Mouse (Mus musculus): ENCODE measurements around the gene Ccdc77. TPM values are rescaled to one million over a fixed set of nuclear protein-coding genes. Genes with fewer than 3 reads are reported as not detected.
A peak's percentile ranks its signal among the peaks of the same experiment; 100 is the strongest.
"Not testable (repeated sequence)": the region's sequence is repeated elsewhere in the genome, so short reads cannot be mapped to it uniquely, and the experiment has no call there.

Ccdc77 gene
- polyA plus RNA-seq, 1 experiment from 2014 or later, result 24.0 TPM

DNA sequence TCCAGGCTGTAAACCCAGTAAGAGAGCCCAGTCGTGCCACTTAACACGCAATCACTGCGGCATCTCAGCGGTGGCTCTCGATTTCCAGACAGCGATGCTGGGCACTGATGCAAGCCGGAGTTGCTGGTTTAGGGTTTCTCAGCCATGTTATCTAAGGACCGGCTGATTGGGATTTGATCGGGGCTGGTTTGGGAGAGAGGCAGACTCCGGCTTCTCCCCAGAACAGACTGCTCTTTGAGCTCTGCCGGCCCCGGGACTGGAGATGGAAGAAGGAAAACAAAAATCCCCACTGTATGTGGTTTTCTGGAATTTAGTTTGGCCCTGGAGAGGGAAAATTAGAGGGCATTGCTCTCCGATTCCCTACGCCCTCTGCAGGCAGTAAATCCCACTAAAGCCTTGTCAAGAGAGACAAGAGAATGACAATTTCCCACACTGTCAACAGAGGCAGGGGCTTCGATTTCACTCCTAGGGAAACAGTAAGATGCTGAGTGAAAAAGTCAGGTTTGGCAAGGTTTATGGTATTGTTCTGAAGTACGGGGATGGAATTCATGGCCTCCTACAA is 61.3 kb downstream of the Ccdc77 start:
- Histone ChIP-seq H3K27ac (0 out of 2 replicates have a peak overlapping the region, but pooled peaks have one; percentile 6), H3K4me2 (replicated peaks) (peak overlapping the region; percentile 33), H3K9ac (no peak overlapping the region)

DNA sequence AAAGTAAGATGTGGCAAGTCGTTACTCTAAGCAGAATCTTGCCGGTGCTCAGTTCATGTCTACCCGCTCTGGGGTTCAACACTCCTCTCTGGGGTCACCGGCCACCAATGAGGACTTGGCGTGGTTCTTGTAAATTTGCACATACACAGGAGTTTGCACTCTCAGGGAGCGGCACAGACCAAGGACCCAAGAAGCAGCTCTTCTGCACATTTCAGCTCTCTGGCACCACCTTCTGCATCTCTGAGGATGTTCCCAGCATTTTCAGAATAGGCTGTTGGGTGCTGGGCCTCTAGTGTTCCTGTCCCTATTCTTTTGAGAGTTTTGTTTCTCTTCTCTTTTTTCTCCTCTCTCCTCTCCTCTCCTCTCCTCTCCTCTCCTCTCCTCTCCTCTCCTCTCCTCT is 63.0 kb downstream of the Ccdc77 start:
- H3K9me3 ChIP-seq (replicated peaks), result no peaks in the 10 kb centered on the region
- H3K4me1 ChIP-seq, result no peaks in the 10 kb centered on the region
- ATAC-seq (ENCODE audit: low FRiP score), result no peak
- WGBS, result 29% methylated on average over 6 of the region's 6 CpGs
- H3K9ac ChIP-seq, result no peak overlapping the region
- H3K36me3 ChIP-seq, result no peaks in the 10 kb centered on the region
- H3K4me2 ChIP-seq (replicated peaks), result no peak overlapping the region; the same call in 1 of the 2 replicates
- H3K4me3 ChIP-seq, result no peak overlapping the region
- H3K27ac ChIP-seq, result no peak overlapping the region
- H3K27me3 ChIP-seq, result peaks cover under 1% of the 10 kb centered on the region

More for the DNA sequence above, 61.3 kb downstream of the Ccdc77 start:
- no peak for ATAC-seq (ENCODE audit: low FRiP score)
- no peaks in the 10 kb centered on the region for H3K4me1 ChIP-seq
- no peaks in the 10 kb centered on the region; the same call in 1 of the 2 replicates for H3K27me3 ChIP-seq
- H3K36me3 ChIP-seq, result no peaks in the 10 kb centered on the region
- 31% methylated on average over 16 of the region's 16 CpGs for WGBS
- no peaks in the 10 kb centered on the region for H3K9me3 ChIP-seq (replicated peaks)
- no peak overlapping the region for H3K4me3 ChIP-seq

DNA sequence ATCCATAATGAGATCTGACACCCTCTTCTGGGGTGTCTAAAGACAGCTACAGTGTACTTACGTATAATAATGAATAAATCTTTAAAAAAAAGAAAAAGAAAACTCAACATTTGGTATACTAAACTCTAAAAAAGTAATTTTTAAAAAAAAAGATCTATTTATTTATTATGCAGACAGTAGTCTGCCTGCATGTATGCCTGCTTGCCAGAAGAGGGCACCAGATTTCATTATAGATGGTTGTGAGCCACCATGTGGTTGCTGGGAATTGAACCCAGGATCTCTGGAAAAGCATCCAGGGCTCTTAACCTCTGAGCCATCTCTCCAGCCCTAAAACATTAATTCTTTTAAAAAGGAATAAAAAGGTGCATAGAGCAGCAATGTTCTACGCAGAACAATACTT is 67.6 kb downstream of the Ccdc77 start:
- not testable (repeated sequence) for H3K9ac ChIP-seq; H3K4me1 ChIP-seq; H3K4me2 ChIP-seq (replicated peaks); ATAC-seq (ENCODE audit: low FRiP score); H3K4me3 ChIP-seq; H3K36me3 ChIP-seq; H3K27ac ChIP-seq; H3K9me3 ChIP-seq (replicated peaks)
- 96% methylated on average over 2 of the region's 2 CpGs for WGBS
- peaks cover 39% of the 10 kb centered on the region for H3K27me3 ChIP-seq

DNA sequence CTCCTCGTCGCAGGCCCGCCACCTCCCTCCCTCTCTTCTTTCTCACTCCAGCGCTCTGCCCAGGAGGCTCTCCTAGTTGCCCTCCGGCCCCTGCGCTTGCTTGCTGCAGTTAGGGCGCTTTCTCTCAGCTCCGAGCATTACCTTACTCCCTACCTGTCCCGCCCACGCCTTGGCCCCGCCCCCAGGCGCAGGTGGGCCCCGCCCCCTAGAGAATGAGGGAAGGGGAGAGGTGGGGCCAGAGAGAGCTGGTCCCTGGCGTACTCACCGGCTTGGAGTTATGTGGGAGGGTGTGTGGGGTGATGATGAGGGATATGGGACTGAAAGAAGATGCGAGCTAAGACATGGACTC is 69.4 kb downstream of the Ccdc77 start:
- no peak overlapping the region for H3K27ac ChIP-seq
- ATAC-seq (ENCODE audit: low FRiP score), result peak; percentile 63

DNA sequence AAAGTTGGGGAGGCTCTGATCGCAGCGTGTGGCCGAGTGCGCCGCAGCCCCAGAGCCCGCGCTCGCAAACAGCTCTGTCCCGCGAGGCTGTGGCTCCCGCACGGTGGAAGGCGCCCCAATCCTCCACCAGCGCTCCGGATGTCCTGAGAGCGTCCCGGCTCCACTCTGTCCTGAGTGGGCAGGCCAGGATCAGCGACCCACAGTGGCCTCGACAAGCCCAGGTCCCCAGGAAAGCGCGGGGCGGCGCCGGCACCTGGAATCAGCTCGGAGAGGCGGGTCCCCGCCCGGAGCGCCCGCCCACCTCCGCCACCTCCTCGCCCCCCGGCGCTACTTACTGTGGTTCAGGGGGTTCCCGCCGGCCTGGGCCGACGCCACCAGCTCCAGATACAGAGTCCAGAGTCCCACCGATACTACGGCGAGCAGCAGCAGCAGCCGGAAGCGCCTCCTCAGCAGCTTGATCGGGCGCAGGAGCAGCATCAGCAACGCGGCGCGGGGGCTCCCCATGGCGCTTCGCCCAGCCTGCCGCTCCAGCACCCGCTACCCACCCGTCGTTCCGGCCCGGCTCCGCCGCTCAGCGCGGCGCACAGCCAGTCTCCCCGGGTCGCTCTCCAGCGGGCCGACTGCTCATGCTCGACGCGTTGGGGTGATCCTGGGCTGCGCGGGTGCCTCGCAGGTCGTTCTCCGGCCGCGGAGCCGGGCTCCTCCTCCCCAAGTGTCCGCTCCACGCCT is 70.0 kb downstream of the Ccdc77 start, which contains the start of the genes D330020A13Rik and B4galnt3:
D330020A13Rik (plus strand) TSS at position 309 of the 729 bp plus-strand sequence.
B4galnt3 (minus strand) TSS at position 504 of the 729 bp plus-strand sequence.
- H3K4me3 ChIP-seq, result peak within 1 kb of the TSS; percentile 74
- no peak within 1 kb of the TSS for H3K27ac ChIP-seq
- no peaks in the 10 kb centered on the region for H3K9me3 ChIP-seq (replicated peaks)
- H3K36me3 ChIP-seq, result no peaks in the 10 kb centered on the region
- H3K9ac ChIP-seq, result peak within 1 kb of the TSS; percentile 69
- H3K4me1 ChIP-seq, result peaks cover 7% of the 10 kb centered on the region
- peak; percentile 79 for ATAC-seq (ENCODE audit: low FRiP score)
- peaks cover 39% of the 10 kb centered on the region for H3K27me3 ChIP-seq
- peak within 1 kb of the TSS; percentile 99 for H3K4me2 ChIP-seq (replicated peaks)
- under 1% methylated on average over 70 of the region's 79 CpGs for WGBS

More for the DNA sequence above, 69.4 kb downstream of the Ccdc77 start:
- no peaks in the 10 kb centered on the region for H3K36me3 ChIP-seq
- under 1% methylated on average over 16 of the region's 16 CpGs for WGBS
- H3K4me3 ChIP-seq, result peak overlapping the region; percentile 74
- H3K9ac ChIP-seq, result peak overlapping the region; percentile 69
- H3K4me1 ChIP-seq, result peaks cover 7% of the 10 kb centered on the region
- H3K4me2 ChIP-seq (replicated peaks), result peak overlapping the region; percentile 99
- H3K27me3 ChIP-seq, result peaks cover 39% of the 10 kb centered on the region
- no peaks in the 10 kb centered on the region for H3K9me3 ChIP-seq (replicated peaks)

DNA sequence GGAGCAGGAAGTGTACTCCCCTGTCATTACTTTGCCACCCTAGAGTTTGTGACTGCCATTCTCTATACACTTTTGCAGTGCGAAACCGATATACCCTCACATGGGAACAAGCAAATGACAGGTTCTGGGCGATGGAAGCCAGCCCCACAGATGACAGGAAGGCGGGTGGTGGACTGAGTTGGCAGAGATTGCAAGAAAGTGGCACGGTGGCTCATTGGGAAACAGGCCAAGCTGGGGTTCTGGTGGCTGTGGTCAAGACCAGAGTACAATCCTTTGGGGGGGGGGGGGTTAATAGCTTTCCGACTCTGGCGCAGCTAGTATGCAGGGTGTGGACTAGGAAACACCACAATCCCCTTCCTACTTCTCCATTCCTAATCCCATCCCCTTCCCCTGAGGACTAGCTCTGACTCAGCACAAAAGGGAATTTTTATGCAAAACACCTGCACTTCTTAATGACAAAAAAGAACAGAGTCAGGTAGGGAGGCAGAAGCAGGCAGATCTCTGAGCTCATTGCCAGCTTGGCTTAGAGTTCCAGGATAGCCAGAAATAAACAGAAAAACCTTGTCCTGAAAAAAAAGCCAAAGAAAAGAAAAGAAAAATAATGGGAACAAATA is 72.7 kb downstream of the Ccdc77 start:
- peaks cover 7% of the 10 kb centered on the region for H3K4me1 ChIP-seq
- H3K36me3 ChIP-seq, result no peaks in the 10 kb centered on the region
- H3K9me3 ChIP-seq (replicated peaks), result no peaks in the 10 kb centered on the region
- no peak for ATAC-seq (ENCODE audit: low FRiP score)
- no peak overlapping the region for H3K27ac ChIP-seq
- no peak overlapping the region for H3K4me3 ChIP-seq
- H3K9ac ChIP-seq, result no peak overlapping the region
- H3K4me2 ChIP-seq (replicated peaks), result no peak overlapping the region
- 89% methylated on average over 7 of the region's 7 CpGs for WGBS
- H3K27me3 ChIP-seq, result peaks cover 39% of the 10 kb centered on the region

DNA sequence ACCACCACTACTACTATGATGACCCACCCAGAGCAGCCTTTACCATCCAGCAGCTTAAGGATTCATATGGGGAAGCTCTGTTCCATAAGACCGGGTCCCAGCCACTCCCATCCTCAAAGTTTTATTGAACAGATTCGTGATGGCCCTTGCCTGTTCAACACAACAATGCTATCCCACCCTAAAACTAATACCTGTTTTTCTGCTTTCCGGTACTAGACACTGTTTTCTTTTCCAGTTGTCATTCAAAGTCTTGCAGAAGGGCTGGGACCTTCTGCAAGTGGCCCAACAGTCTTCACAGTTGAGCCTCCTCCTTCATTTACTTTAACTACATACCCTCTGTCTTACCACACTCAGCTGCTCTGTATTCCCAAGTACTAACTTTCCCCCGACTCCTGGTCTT is 74.7 kb downstream of the Ccdc77 start:
- no peaks in the 10 kb centered on the region for H3K36me3 ChIP-seq
- H3K4me3 ChIP-seq, result no peak overlapping the region
- H3K9ac ChIP-seq, result no peak overlapping the region
- H3K27ac ChIP-seq, result no peak overlapping the region
- H3K9me3 ChIP-seq (replicated peaks), result no peaks in the 10 kb centered on the region
- peaks cover 22% of the 10 kb centered on the region for H3K27me3 ChIP-seq
- no peak overlapping the region for H3K4me2 ChIP-seq (replicated peaks)
- H3K4me1 ChIP-seq, result peaks cover 4% of the 10 kb centered on the region; the same call in 1 of the 2 replicates
- WGBS, result 83% methylated on average over 4 of the region's 4 CpGs
- ATAC-seq (ENCODE audit: low FRiP score), result no peak

DNA sequence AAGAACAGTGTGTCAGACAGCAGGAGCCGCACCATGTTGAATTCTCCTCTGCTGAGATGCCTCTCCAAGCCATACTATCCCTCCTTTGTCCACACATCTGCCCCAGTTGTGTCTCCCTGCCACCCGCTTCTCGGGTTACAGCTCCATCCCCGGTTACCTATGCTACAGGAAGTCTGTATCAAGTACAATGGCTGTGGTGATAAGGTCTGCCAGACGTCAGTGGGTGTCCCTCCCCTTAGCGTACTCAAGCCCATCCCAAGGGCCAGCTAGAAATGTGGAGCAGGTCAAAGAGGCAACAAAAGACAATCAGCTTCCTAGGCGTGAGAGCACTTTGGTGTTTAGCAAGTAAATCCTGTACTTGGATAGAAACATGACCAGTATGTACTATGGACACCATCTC is 75.6 kb downstream of the Ccdc77 start:
- H3K9ac ChIP-seq, result no peak overlapping the region
- H3K4me1 ChIP-seq, result no peaks in the 10 kb centered on the region
- H3K27ac ChIP-seq, result no peak overlapping the region
- peaks cover 13% of the 10 kb centered on the region for H3K27me3 ChIP-seq
- H3K4me2 ChIP-seq (replicated peaks), result no peak overlapping the region
- WGBS, result 50% methylated on average over 7 of the region's 7 CpGs
- H3K9me3 ChIP-seq (replicated peaks), result no peaks in the 10 kb centered on the region
- no peak for ATAC-seq (ENCODE audit: low FRiP score)
- no peaks in the 10 kb centered on the region for H3K36me3 ChIP-seq
- no peak overlapping the region for H3K4me3 ChIP-seq

DNA sequence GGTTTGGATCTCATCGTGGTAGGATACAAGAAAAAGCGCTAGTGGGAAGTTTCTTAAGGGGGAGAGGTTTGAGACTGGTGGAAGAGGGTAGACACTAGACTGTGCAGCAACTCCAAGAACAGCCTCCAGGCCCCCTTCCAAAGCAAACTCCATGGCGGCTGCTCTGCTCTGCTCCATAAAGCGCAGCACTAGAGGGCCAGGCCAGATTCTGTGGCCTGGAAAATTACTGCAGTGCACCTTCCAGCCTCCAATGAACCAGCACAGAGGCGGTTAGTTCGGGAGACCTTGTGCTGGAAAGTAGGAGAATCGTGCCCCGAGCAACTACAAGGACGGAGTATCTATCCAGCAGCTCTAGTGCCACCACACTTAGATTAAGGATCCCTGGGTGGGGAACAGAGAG is 76.9 kb downstream of the Ccdc77 start:
- H3K4me1 ChIP-seq, result no peaks in the 10 kb centered on the region
- no peak for ATAC-seq (ENCODE audit: low FRiP score)
- 83% methylated on average over 9 of the region's 9 CpGs for WGBS

DNA sequence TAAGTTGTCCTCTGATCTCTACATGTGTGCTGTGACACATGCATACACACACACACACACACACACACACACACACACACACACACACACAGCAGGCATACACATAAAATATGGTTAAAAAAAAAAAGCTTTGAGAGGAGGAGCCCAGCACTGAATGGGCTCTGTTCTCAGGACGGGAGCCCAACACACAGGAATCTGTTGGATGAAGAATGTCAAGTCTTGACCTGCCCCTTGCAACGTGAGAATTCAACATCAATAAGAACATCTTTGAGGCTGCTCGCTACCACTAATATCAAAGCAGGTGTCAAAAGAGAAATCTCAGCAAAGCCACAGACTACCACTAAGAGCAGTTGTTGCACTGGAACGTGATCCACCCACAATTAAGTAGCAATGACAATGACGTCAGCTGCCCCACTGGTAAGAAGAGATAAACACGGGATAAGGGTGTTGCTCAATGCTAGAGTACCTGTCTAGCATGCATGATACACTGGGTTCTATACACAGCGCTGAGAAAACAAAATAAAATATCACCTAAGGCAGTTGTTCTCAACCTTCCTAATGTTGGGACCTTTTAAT is 87.2 kb downstream of the Ccdc77 start:
- Histone ChIP-seq H3K27ac (no peak overlapping the region), H3K4me2 (replicated peaks) (no peak overlapping the region), H3K9me3 (replicated peaks) (no peaks in the 10 kb centered on the region), H3K9ac (no peak overlapping the region), H3K36me3 (no peaks in the 10 kb centered on the region), H3K27me3 (no peaks in the 10 kb centered on the region), H3K4me3 (no peak overlapping the region), H3K4me1 (no peaks in the 10 kb centered on the region)
- 83% methylated on average over 7 of the region's 7 CpGs for WGBS
- no peak for ATAC-seq (ENCODE audit: low FRiP score)

More for the DNA sequence above, 76.9 kb downstream of the Ccdc77 start:
- Histone ChIP-seq H3K4me2 (replicated peaks) (no peak overlapping the region), H3K36me3 (no peaks in the 10 kb centered on the region), H3K27me3 (0 out of 2 replicates have a peak, but pooled peaks cover under 1% of the 10 kb centered on the region), H3K9ac (no peak overlapping the region), H3K9me3 (replicated peaks) (no peaks in the 10 kb centered on the region), H3K27ac (no peak overlapping the region), H3K4me3 (no peak overlapping the region)

DNA sequence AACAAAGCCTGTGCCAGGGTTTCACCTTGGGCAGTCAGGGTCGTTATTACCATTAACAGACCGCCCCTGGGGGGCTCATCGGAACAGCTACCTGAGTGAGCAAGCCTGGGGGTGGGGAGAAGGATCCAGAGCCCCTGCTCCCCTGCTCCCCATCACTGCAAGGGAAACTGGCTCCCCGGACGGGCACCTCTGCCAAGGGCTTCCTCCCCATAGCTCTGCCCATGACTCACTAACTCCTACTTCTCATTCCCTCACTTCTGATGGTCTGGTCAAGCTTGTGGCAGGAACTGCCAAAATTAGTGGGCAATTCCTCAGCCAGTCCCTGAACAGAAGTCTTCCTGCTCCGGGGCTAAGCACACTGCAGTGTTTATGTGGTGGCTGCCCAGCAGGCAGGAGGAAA is 88.9 kb downstream of the Ccdc77 start:
- Histone ChIP-seq H3K36me3 (no peaks in the 10 kb centered on the region), H3K27me3 (no peaks in the 10 kb centered on the region)
- WGBS, result 64% methylated on average over 6 of the region's 6 CpGs

DNA sequence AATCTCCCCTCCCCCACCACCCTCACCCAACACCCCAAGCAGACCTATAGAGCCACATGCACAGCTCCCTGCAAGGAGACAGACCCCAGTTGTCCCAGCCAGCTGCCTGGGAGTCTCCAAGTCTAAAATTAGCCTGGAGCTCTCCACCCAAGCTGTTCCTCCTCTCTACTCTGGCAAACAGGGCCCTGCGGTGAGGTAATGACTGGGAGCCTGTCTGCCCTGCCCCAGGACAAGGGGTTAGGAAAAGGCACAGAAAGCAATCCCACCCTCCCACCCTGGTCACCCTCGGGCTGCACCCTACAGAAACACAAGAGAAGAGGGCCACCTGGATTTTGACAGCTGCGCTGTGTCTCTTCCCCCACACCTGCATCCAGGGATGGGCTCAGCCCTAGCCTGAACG is 89.3 kb downstream of the Ccdc77 start:
- Histone ChIP-seq H3K4me3 (no peak overlapping the region), H3K4me2 (replicated peaks) (no peak overlapping the region), H3K4me1 (no peaks in the 10 kb centered on the region), H3K9me3 (replicated peaks) (no peaks in the 10 kb centered on the region), H3K36me3 (no peaks in the 10 kb centered on the region), H3K27ac (no peak overlapping the region), H3K9ac (no peak overlapping the region), H3K27me3 (no peaks in the 10 kb centered on the region)
- 61% methylated on average over 4 of the region's 4 CpGs for WGBS
- no peak for ATAC-seq (ENCODE audit: low FRiP score)

More for the DNA sequence above, 88.9 kb downstream of the Ccdc77 start:
- H3K4me3 ChIP-seq, result no peak overlapping the region
- no peak for ATAC-seq (ENCODE audit: low FRiP score)
- no peak overlapping the region for H3K4me2 ChIP-seq (replicated peaks)
- no peak overlapping the region for H3K9ac ChIP-seq
- H3K27ac ChIP-seq, result no peak overlapping the region
- no peaks in the 10 kb centered on the region for H3K9me3 ChIP-seq (replicated peaks)
- no peaks in the 10 kb centered on the region for H3K4me1 ChIP-seq
